Mouse (Mus musculus) left cerebral cortex, postnatal 25 days (tissue): ENCODE data around the gene Nsun6. TPM values are rescaled to one million over a fixed set of nuclear protein-coding genes. Genes with fewer than 3 reads are reported as not detected.

Source experiments
- DNase-seq, 2 experiments: peaks; one replicate each; pipeline ENCODE4 v3.0.0; 2022; ENCODE audit warnings: low spot score in 2 of 2, mixed read lengths in 1 of 2
- intact Hi-C: fragments of 180-260 bp; cut with DNase I; formaldehyde crosslinking; loops from one replicate; pipeline ENCODE4 v1.15.1; 2025
- total RNA-seq, 2 experiments: library from RNA; stranded (reverse); gene quantifications; 2 replicates each; pipeline ENCODE4 v1.2.3; 2021

Nsun6 gene
- total RNA-seq, result 10 to 100 TPM in 1 of 2 experiments, 1 to 10 TPM in 1; 9.8 to 10.9 TPM

- intact Hi-C loops, result no loop called here
- peak; percentile 95 to 98 for DNase-seq
Observed at GRCm38 (mm10) chr2:15054945-15055637, at the start of gene Nsun6. Gene Nsun6, minus strand, starts transcription at chr2:15055069.

- intact Hi-C loops, result no loop called here
- DNase-seq, result no peak
Observed at GRCm38 (mm10) chr2:15104386-15104785, 49.5 kb upstream of the Nsun6 start.

GRCm38 (mm10) chr2:15096514-15097090, 41.7 kb upstream of the Nsun6 start:
- DNase-seq, result peak in 1 of 2 experiments; percentile 9
- intact Hi-C loops, result loop anchor here (10.0 kb wide), 1 partner anchor 1218 kb away; no protein-coding TSS in a partner anchor

- intact Hi-C loops, result no loop called here
- DNase-seq, result no peak
Observed at GRCm38 (mm10) chr2:15087308-15087707, 32.4 kb upstream of the Nsun6 start.

- no peak for DNase-seq
- intact Hi-C loops, result no loop called here
Observed at GRCm38 (mm10) chr2:15083702-15084101, 28.8 kb upstream of the Nsun6 start.

- intact Hi-C loops, result no loop called here
- DNase-seq, result no peak
Observed at GRCm38 (mm10) chr2:15067091-15067490, 12.2 kb upstream of the Nsun6 start.

- intact Hi-C loops, result no loop called here
- DNase-seq, result no peak
Observed at GRCm38 (mm10) chr2:15065447-15065846, 10.6 kb upstream of the Nsun6 start.

GRCm38 (mm10) chr2:15064380-15065269, 9.8 kb upstream of the Nsun6 start:
- intact Hi-C loops, result no loop called here
- no peak for DNase-seq

- no peak for DNase-seq
- intact Hi-C loops, result no loop called here
Observed at GRCm38 (mm10) chr2:15063815-15064214, 8.9 kb upstream of the Nsun6 start.

GRCm38 (mm10) chr2:15060856-15061255, 6.0 kb upstream of the Nsun6 start:
- intact Hi-C loops, result no loop called here
- no peak for DNase-seq

GRCm38 (mm10) chr2:15058227-15058626, 3.4 kb upstream of the Nsun6 start:
- no peak for DNase-seq
- intact Hi-C loops, result no loop called here

- intact Hi-C loops, result no loop called here
Observed at GRCm38 (mm10) chr2:15055741-15056151, 877 bp upstream of the Nsun6 start.

GRCm38 (mm10) chr2:15054496-15054895, 373 bp downstream of the Nsun6 start:
- intact Hi-C loops, result no loop called here
- no peak for DNase-seq

More at GRCm38 (mm10) chr2:15055741-15056151, 877 bp upstream of the Nsun6 start:
- DNase-seq, result peak; percentile 28 to 35

- intact Hi-C loops, result loop anchor here (10.0 kb wide), 1 partner anchor 304 kb away; no protein-coding TSS in a partner anchor
- DNase-seq, result peak; percentile 93 to 98
Observed at GRCm38 (mm10) chr2:15049117-15049873, 5.6 kb downstream of the Nsun6 start, which contains the start of gene Arl5b. Gene Arl5b, plus strand, starts transcription at chr2:15049395.

- intact Hi-C loops, result loop anchor here (5.0 to 10.0 kb wide), 2 partner anchors 296 to 1763 kb away; no protein-coding TSS in a partner anchor
- peak in 1 of 2 experiments; percentile 34 for DNase-seq
Observed at GRCm38 (mm10) chr2:15040326-15040725, 14.5 kb downstream of the Nsun6 start.

- no peak for DNase-seq
- intact Hi-C loops, result loop anchor here (10.0 kb wide), 1 partner anchor 184 kb away; no protein-coding TSS in a partner anchor
Observed at GRCm38 (mm10) chr2:15038705-15039104, 16.2 kb downstream of the Nsun6 start.

GRCm38 (mm10) chr2:15027816-15028215, 27.1 kb downstream of the Nsun6 start:
- DNase-seq, result no peak
- intact Hi-C loops, result no loop called here

- no peak for DNase-seq
Observed at GRCm38 (mm10) chr2:15026817-15027216, 28.1 kb downstream of the Nsun6 start.

GRCm38 (mm10) chr2:15008072-15008471, 46.8 kb downstream of the Nsun6 start:
- intact Hi-C loops, result no loop called here
- DNase-seq, result no peak

More at GRCm38 (mm10) chr2:15026817-15027216, 28.1 kb downstream of the Nsun6 start:
- intact Hi-C loops, result no loop called here
